Mouse (Mus musculus): ENCODE data around the gene Cabp1. TPM values are rescaled to one million over a fixed set of nuclear protein-coding genes. Genes with fewer than 3 reads are reported as not detected.

The Cabp1 gene
- polyA plus RNA-seq, 1 experiment from 2014 or later, result 1.3 TPM

DNA sequence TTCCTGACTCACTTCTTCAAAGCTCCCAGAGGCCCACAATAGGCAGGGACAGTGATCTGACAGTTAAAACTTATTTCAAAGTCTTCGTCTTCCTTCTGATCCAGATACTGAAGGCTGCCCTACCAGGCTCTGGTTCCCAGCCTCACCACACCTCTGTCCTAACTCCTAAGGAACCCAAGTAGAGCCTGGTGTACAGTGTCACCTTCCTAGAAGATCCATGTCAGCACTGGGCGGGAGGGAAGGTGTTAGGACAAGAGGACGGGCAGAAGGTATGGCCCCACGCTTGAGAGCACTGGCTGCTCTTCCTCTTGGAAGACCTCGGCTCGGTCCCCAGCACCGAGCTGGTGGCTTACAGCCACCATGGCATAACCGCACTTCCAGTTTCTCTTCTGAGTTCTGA is 45.8 kb downstream of the Cabp1 start:
- Histone ChIP-seq H3K9me3 (ENCODE audit: control insufficient read depth, low read length) (no peaks in the 10 kb centered on the region), H3K9ac (ENCODE audit: low read length) (no peak overlapping the region), H3K27me3 (replicated peaks; ENCODE audit: control insufficient read depth, insufficient read depth, low read length) (no peaks in the 10 kb centered on the region), H3K36me3 (ENCODE audit: control insufficient read depth, insufficient read depth, low read length) (peaks cover 81% of the 10 kb centered on the region), H3K4me2 (ENCODE audit: low read length) (no peak overlapping the region), H3K4me1 (replicated peaks; ENCODE audit: control insufficient read depth, insufficient read depth, low read length) (no peaks in the 10 kb centered on the region), H3K27ac (ENCODE audit: low read depth) (no peak overlapping the region), H3K4me3 (ENCODE audit: low read depth, low read length) (no peak overlapping the region)
- ATAC-seq (replicated peaks; ENCODE audit: low FRiP score, low TSS enrichment, low read depth), result no peak
- 91% methylated on average over 8 of the region's 8 CpGs for whole genome bisulfite sequencing
- DNase-seq (ENCODE audit: low spot score), result no peak

- Histone ChIP-seq H3K36me3 (ENCODE audit: control insufficient read depth, insufficient read depth, low read length) (peaks cover 79% of the 10 kb centered on the region), H3K9ac (ENCODE audit: low read length) (no peak overlapping the region), H3K27ac (ENCODE audit: low read depth) (no peak overlapping the region), H3K9me3 (ENCODE audit: control insufficient read depth, low read length) (no peaks in the 10 kb centered on the region), H3K4me2 (ENCODE audit: low read length) (no peak overlapping the region), H3K4me3 (ENCODE audit: low read depth, low read length) (no peak overlapping the region), H3K4me1 (replicated peaks; ENCODE audit: control insufficient read depth, insufficient read depth, low read length) (no peaks in the 10 kb centered on the region), H3K27me3 (replicated peaks; ENCODE audit: control insufficient read depth, insufficient read depth, low read length) (no peaks in the 10 kb centered on the region)
- ATAC-seq (replicated peaks; ENCODE audit: low FRiP score, low TSS enrichment, low read depth), result no peak
- 72% methylated on average over 3 of the region's 3 CpGs for WGBS
- no peak for DNase-seq (ENCODE audit: low spot score)
Observed at GRCm38 (mm10) chr5:115147388-115147787, 46.8 kb downstream of the Cabp1 start.

DNA sequence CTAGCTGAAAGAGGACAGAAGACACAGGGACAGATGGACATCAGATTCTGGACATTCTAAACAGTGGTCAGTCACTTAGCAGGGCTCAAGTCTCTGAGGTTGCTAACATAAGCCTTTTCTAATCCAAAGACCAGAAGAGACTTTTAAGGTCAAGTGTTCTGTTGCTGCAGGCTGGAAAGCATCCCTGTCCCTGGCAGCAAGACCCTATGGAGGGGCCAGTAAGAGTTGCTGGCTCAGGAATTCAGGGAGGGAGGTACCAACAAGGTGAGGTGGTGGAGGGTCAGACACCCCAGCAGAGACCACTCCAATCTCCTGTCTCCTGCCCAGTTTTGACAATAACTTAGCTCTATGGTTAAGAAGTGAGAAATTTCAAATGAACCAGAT is 47.4 kb downstream of the Cabp1 start:
- H3K9ac ChIP-seq (ENCODE audit: low read length), result no peak overlapping the region
- H3K27me3 ChIP-seq (replicated peaks; ENCODE audit: control insufficient read depth, insufficient read depth, low read length), result no peaks in the 10 kb centered on the region
- H3K27ac ChIP-seq (ENCODE audit: low read depth), result no peak overlapping the region
- peaks cover 76% of the 10 kb centered on the region for H3K36me3 ChIP-seq (ENCODE audit: control insufficient read depth, insufficient read depth, low read length)
- H3K4me3 ChIP-seq (ENCODE audit: low read depth, low read length), result no peak overlapping the region
- H3K4me2 ChIP-seq (ENCODE audit: low read length), result no peak overlapping the region
- ATAC-seq (replicated peaks; ENCODE audit: low FRiP score, low TSS enrichment, low read depth), result no peak
- no peaks in the 10 kb centered on the region for H3K4me1 ChIP-seq (replicated peaks; ENCODE audit: control insufficient read depth, insufficient read depth, low read length)
- H3K9me3 ChIP-seq (ENCODE audit: control insufficient read depth, low read length), result no peaks in the 10 kb centered on the region
- no peak for DNase-seq (ENCODE audit: low spot score)

DNA sequence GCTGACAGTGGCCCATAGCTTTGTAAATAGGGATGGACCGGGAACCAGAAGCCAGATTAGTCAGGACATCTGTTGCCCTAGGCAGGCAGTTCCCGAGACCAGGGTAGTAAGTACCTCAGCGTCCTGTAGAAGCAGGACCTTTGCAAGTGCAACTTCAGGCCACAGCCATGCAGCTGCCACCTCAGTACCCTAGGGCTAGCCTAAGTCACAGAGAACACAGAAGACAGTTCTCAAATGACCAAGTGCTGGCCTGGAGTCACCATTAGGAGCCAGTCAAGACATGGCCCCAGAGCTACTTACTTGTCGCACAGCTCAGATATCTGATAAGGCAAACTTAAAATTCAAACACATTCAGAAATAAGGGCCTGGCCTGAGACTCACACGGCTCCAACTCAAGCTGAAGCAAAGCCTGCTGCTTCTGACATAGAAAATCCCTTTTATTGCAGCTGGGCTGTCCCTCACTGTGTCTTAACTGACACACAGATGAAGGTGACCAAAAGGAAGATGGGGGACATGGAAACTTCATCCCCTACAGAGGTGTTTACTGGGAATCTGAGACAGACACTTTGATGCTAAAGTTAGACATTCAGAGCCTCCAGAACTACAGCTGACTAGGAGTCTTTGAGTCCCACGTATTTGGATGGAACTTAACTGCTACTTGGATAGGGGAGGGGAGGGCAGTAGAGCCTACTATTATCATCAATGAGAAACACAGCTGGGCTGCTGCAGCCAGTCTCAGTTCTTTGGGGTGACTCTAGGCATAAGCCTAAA is 48.0 kb downstream of the Cabp1 start:
- Histone ChIP-seq H3K36me3 (ENCODE audit: control insufficient read depth, insufficient read depth, low read length) (peaks cover 76% of the 10 kb centered on the region), H3K4me2 (ENCODE audit: low read length) (no peak overlapping the region), H3K27me3 (replicated peaks; ENCODE audit: control insufficient read depth, insufficient read depth, low read length) (no peaks in the 10 kb centered on the region), H3K9me3 (ENCODE audit: control insufficient read depth, low read length) (no peaks in the 10 kb centered on the region), H3K27ac (ENCODE audit: low read depth) (no peak overlapping the region), H3K4me3 (ENCODE audit: low read depth, low read length) (no peak overlapping the region), H3K9ac (ENCODE audit: low read length) (no peak overlapping the region), H3K4me1 (replicated peaks; ENCODE audit: control insufficient read depth, insufficient read depth, low read length) (no peaks in the 10 kb centered on the region)
- ATAC-seq (replicated peaks; ENCODE audit: low FRiP score, low TSS enrichment, low read depth) (no peak), DNase-seq (ENCODE audit: low spot score) (no peak)
- WGBS, result 86% methylated on average over 6 of the region's 6 CpGs

- Histone ChIP-seq H3K4me1 (replicated peaks; ENCODE audit: control insufficient read depth, insufficient read depth, low read length) (no peaks in the 10 kb centered on the region), H3K27me3 (replicated peaks; ENCODE audit: control insufficient read depth, insufficient read depth, low read length) (no peaks in the 10 kb centered on the region), H3K9ac (ENCODE audit: low read length) (no peak overlapping the region), H3K4me2 (ENCODE audit: low read length) (no peak overlapping the region), H3K36me3 (ENCODE audit: control insufficient read depth, insufficient read depth, low read length) (peaks cover 69% of the 10 kb centered on the region), H3K9me3 (ENCODE audit: control insufficient read depth, low read length) (no peaks in the 10 kb centered on the region), H3K27ac (ENCODE audit: low read depth) (no peak overlapping the region), H3K4me3 (ENCODE audit: low read depth, low read length) (no peak overlapping the region)
- DNase-seq (ENCODE audit: low spot score) (no peak), ATAC-seq (replicated peaks; ENCODE audit: low FRiP score, low TSS enrichment, low read depth) (no peak)
- 78% methylated on average over 11 of the region's 11 CpGs for WGBS
Observed at GRCm38 (mm10) chr5:115145253-115145968, 48.8 kb downstream of the Cabp1 start.

- no peak for DNase-seq (ENCODE audit: low spot score)
- no peaks in the 10 kb centered on the region for H3K9me3 ChIP-seq (ENCODE audit: control insufficient read depth, low read length)
- H3K9ac ChIP-seq (ENCODE audit: low read length), result no peak overlapping the region
- ATAC-seq (replicated peaks; ENCODE audit: low FRiP score, low TSS enrichment, low read depth), result no peak
- no peak overlapping the region for H3K27ac ChIP-seq (ENCODE audit: low read depth)
- no peak overlapping the region for H3K4me3 ChIP-seq (ENCODE audit: low read depth, low read length)
- peaks cover 60% of the 10 kb centered on the region for H3K36me3 ChIP-seq (ENCODE audit: control insufficient read depth, insufficient read depth, low read length)
- H3K4me2 ChIP-seq (ENCODE audit: low read length), result no peak overlapping the region
- no peaks in the 10 kb centered on the region for H3K4me1 ChIP-seq (replicated peaks; ENCODE audit: control insufficient read depth, insufficient read depth, low read length)
- WGBS, result 65% methylated on average over 6 of the region's 6 CpGs
- no peaks in the 10 kb centered on the region for H3K27me3 ChIP-seq (replicated peaks; ENCODE audit: control insufficient read depth, insufficient read depth, low read length)
Observed at GRCm38 (mm10) chr5:115144471-115144870, 49.7 kb downstream of the Cabp1 start.

GRCm38 (mm10) chr5:115143552-115143951 is 50.6 kb downstream of the Cabp1 start:
- no peak overlapping the region for H3K9ac ChIP-seq (ENCODE audit: low read length)
- H3K27me3 ChIP-seq (replicated peaks; ENCODE audit: control insufficient read depth, insufficient read depth, low read length), result no peaks in the 10 kb centered on the region
- H3K36me3 ChIP-seq (ENCODE audit: control insufficient read depth, insufficient read depth, low read length), result peaks cover 52% of the 10 kb centered on the region
- no peaks in the 10 kb centered on the region for H3K9me3 ChIP-seq (ENCODE audit: control insufficient read depth, low read length)
- no peak overlapping the region for H3K4me2 ChIP-seq (ENCODE audit: low read length)
- H3K27ac ChIP-seq (ENCODE audit: low read depth), result no peak overlapping the region
- 75% methylated on average over 10 of the region's 10 CpGs for WGBS
- ATAC-seq (replicated peaks; ENCODE audit: low FRiP score, low TSS enrichment, low read depth) (no peak), DNase-seq (ENCODE audit: low spot score) (no peak)
- H3K4me3 ChIP-seq (ENCODE audit: low read depth, low read length), result no peak overlapping the region
- H3K4me1 ChIP-seq (replicated peaks; ENCODE audit: control insufficient read depth, insufficient read depth, low read length), result no peaks in the 10 kb centered on the region

DNA sequence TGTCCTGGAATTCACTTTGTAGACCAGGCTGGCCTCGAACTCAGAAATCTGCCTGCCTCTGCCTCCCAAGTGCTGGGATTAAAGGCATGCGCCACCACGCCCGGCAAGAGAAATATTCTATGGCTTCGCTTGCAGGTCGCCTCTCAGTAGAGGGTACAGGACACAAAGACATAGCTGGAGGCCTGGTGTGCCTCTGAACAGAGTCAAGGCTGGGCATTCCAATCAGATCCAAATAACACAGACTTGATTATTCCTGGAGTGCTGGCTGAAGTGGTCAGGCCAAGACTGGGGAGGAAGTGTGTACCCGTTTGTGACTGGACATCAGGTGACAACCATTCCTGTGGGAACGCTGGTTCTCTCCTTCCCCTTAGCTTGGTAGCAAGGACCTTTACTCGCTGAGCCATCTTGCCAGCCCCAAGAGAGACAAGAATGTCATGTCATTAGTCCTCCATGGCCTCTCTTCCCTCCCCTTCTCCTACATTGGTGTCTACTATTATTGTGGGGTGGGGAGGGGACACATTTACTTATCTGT is 51.9 kb downstream of the Cabp1 start:
- no peak overlapping the region for H3K27ac ChIP-seq (ENCODE audit: low read depth)
- no peak overlapping the region for H3K4me2 ChIP-seq (ENCODE audit: low read length)
- DNase-seq (ENCODE audit: low spot score), result no peak
- no peak for ATAC-seq (replicated peaks; ENCODE audit: low FRiP score, low TSS enrichment, low read depth)
- no peak overlapping the region for H3K4me3 ChIP-seq (ENCODE audit: low read depth, low read length)
- WGBS, result 93% methylated on average over 9 of the region's 9 CpGs
- H3K27me3 ChIP-seq (replicated peaks; ENCODE audit: control insufficient read depth, insufficient read depth, low read length), result no peaks in the 10 kb centered on the region
- H3K9ac ChIP-seq (ENCODE audit: low read length), result no peak overlapping the region
- H3K36me3 ChIP-seq (ENCODE audit: control insufficient read depth, insufficient read depth, low read length), result peaks cover 39% of the 10 kb centered on the region
- no peaks in the 10 kb centered on the region for H3K9me3 ChIP-seq (ENCODE audit: control insufficient read depth, low read length)
- H3K4me1 ChIP-seq (replicated peaks; ENCODE audit: control insufficient read depth, insufficient read depth, low read length), result no peaks in the 10 kb centered on the region

Data from intestine, embryonic 14.5 days (tissue).